ENCODE assay signal across 20 mouse cellular contexts in genomic region chr9:72703142-72703541, GRCm38 (mm10). TPM values are rescaled to one million over a fixed set of nuclear protein-coding genes. Genes with fewer than 3 reads are reported as not detected.
DNase-seq lines count a peak whose midpoint lies in the region; ATAC-seq and TF ChIP-seq lines count a peak whose summit lies in the region.
"Had no signal": no experiment of that assay in that cellular context is flagged by ENCODE, and none has a peak within 500 bp of the region (broad histone marks: within the 10 kb centered on the region; RNA-seq: fewer than 3 reads in every experiment).

No protein-coding gene starts in this region.

- H3K4me1 ChIP-seq in forebrain, embryonic 11.5 days (replicated peaks; ENCODE audit: control insufficient read depth, insufficient read depth, low read length) = no peaks in the 10 kb centered on the region
- H3K4me1 ChIP-seq in forebrain, embryonic 10.5 days = peaks cover 4% of the 10 kb centered on the region; the same call in 1 of the 2 replicates
- peaks cover 5% of the 10 kb centered on the region; the same call in 1 of the 2 replicates for H3K4me1 ChIP-seq in hindbrain, embryonic 10.5 days (replicated peaks)

- peak; percentile 35 for DNase-seq in forebrain, embryonic 11.5 days (ENCODE audit: low spot score)
- no peak for DNase-seq in forebrain, embryonic 10.5 days (ENCODE audit: extremely low spot score, low spot score)
- peak; percentile 58 for DNase-seq in heart, adult 11 months
- DNase-seq in heart, adult 18-20 months = no peak
- no peak for DNase-seq in hindbrain, embryonic 10.5 days (ENCODE audit: low spot score)
- DNase-seq: adrenal gland, postnatal 25 days; B cell, adult 2 months; cerebellum, adult 11 months; cerebellum, adult 18-20 months; cerebellum, adult 8-10 months; cerebellum, adult 9-11 months; cerebellum, postnatal 14 days; cerebellum, postnatal 36 days; embryo, embryonic 11 days; forebrain, postnatal 0 days had no signal

- no peak overlapping the region for H3K4me3 ChIP-seq in forebrain, embryonic 11.5 days (ENCODE audit: low read depth, low read length)
- no peak overlapping the region for H3K4me3 ChIP-seq in forebrain, embryonic 10.5 days
- no peak overlapping the region for H3K4me3 ChIP-seq in myocyte
- H3K4me3 ChIP-seq in hindbrain, embryonic 10.5 days = no peak overlapping the region
- H3K4me3 ChIP-seq: embryonic facial prominence, embryonic 13.5 days; embryonic facial prominence, embryonic 15.5 days; forebrain, embryonic 13.5 days; forebrain, embryonic 15.5 days had no signal

- no peak overlapping the region for H3K9ac ChIP-seq in forebrain, embryonic 11.5 days (ENCODE audit: low read length)
- H3K9ac ChIP-seq: embryonic facial prominence, embryonic 13.5 days; embryonic facial prominence, embryonic 15.5 days; forebrain, embryonic 13.5 days; forebrain, embryonic 15.5 days; forebrain, postnatal 0 days had no signal

- no peak overlapping the region for H3K27ac ChIP-seq in forebrain, embryonic 11.5 days (ENCODE audit: low read depth, low read length)
- H3K27ac ChIP-seq in forebrain, embryonic 10.5 days = no peak overlapping the region
- no peak overlapping the region for H3K27ac ChIP-seq in hindbrain, embryonic 10.5 days
- H3K27ac ChIP-seq: embryonic facial prominence, embryonic 13.5 days; embryonic facial prominence, embryonic 15.5 days; forebrain, embryonic 13.5 days; forebrain, embryonic 15.5 days had no signal

- no peak for TF ChIP-seq POLR2A in myocyte (IDR thresholded peaks at IDR 0.05; ENCODE audit: insufficient read length, low read depth)

- H3ac ChIP-seq in myocyte (ENCODE audit: control insufficient read depth, insufficient read length) = no peak overlapping the region

- H3K9me3 ChIP-seq in forebrain, embryonic 11.5 days (ENCODE audit: control insufficient read depth, low read length) = no peaks in the 10 kb centered on the region
- no peaks in the 10 kb centered on the region for H3K9me3 ChIP-seq in forebrain, embryonic 10.5 days
- no peaks in the 10 kb centered on the region for H3K9me3 ChIP-seq in hindbrain, embryonic 10.5 days
- H3K9me3 ChIP-seq: embryonic facial prominence, embryonic 13.5 days; embryonic facial prominence, embryonic 15.5 days; forebrain, embryonic 13.5 days; forebrain, embryonic 15.5 days had no signal

- 93% methylated on average over 4 of the region's 4 CpGs for WGBS in forebrain, embryonic 11.5 days
- 99% methylated on average over 4 of the region's 4 CpGs for WGBS in forebrain, embryonic 10.5 days
- WGBS in hindbrain, embryonic 10.5 days = 95% methylated on average over 4 of the region's 4 CpGs

- H3K36me3 ChIP-seq in forebrain, embryonic 11.5 days (ENCODE audit: control insufficient read depth, insufficient read depth, low read length) = peaks cover 14% of the 10 kb centered on the region; the same call in 1 of the 2 replicates
- H3K36me3 ChIP-seq in forebrain, embryonic 10.5 days (replicated peaks) = peaks cover 100% of the 10 kb centered on the region
- H3K36me3 ChIP-seq in myocyte (ENCODE audit: control insufficient read depth, insufficient read depth) = peaks cover 19% of the 10 kb centered on the region
- peaks cover 100% of the 10 kb centered on the region for H3K36me3 ChIP-seq in hindbrain, embryonic 10.5 days

- H3K4me2 ChIP-seq in forebrain, embryonic 11.5 days (ENCODE audit: low read depth, low read length, severe bottlenecking) = no peak overlapping the region
- peak overlapping the region; percentile 16 for H3K4me2 ChIP-seq in myocyte (ENCODE audit: low read depth)
- H3K4me2 ChIP-seq: embryonic facial prominence, embryonic 13.5 days; embryonic facial prominence, embryonic 15.5 days; forebrain, embryonic 13.5 days; forebrain, embryonic 15.5 days had no signal

- no peak for ATAC-seq in forebrain, embryonic 11.5 days (replicated peaks; ENCODE audit: low FRiP score)
- ATAC-seq: forebrain, embryonic 13.5 days; forebrain, embryonic 15.5 days; forebrain, postnatal 0 days had no signal

- H3K27me3 ChIP-seq in forebrain, embryonic 11.5 days (ENCODE audit: control insufficient read depth, insufficient read depth, low read length) = no peaks in the 10 kb centered on the region
- H3K27me3 ChIP-seq in forebrain, embryonic 10.5 days (ENCODE audit: poor library complexity, severe bottlenecking) = no peaks in the 10 kb centered on the region
- no peaks in the 10 kb centered on the region for H3K27me3 ChIP-seq in myocyte (ENCODE audit: control insufficient read depth, insufficient read depth, insufficient read length)
- no peaks in the 10 kb centered on the region for H3K27me3 ChIP-seq in hindbrain, embryonic 10.5 days (ENCODE audit: insufficient read depth, poor library complexity, severe bottlenecking)
- H3K27me3 ChIP-seq: embryonic facial prominence, embryonic 13.5 days; embryonic facial prominence, embryonic 15.5 days; forebrain, embryonic 13.5 days; forebrain, embryonic 15.5 days had no signal

- H3K79me2 ChIP-seq in myocyte (ENCODE audit: control insufficient read depth, insufficient read depth) = peaks cover 76% of the 10 kb centered on the region

TF ChIP-seq in myocyte, 11 proteins besides CTCF, POLR2A, EP300 and RAD21:
- TF ChIP-seq USF1 (IDR thresholded peaks at IDR 0.05; ENCODE audit: low read depth) = no peak
- no peak for TF ChIP-seq MYOD1 (IDR thresholded peaks at IDR 0.05; ENCODE audit: control insufficient read depth in 1 of 3, insufficient read length in 2 of 3, low read depth in 2 of 3)
- TF ChIP-seq REST (IDR thresholded peaks at IDR 0.05; ENCODE audit: insufficient read depth, insufficient read length) = no peak
- TF ChIP-seq MAX (IDR thresholded peaks at IDR 0.05; ENCODE audit: low read depth) = no peak
- TF ChIP-seq POLR2AphosphoS2 (IDR thresholded peaks at IDR 0.05; ENCODE audit: insufficient read length, low read depth) = no peak
- no peak for TF ChIP-seq E2F4 (IDR thresholded peaks at IDR 0.05; ENCODE audit: insufficient read depth)
- no peak for TF ChIP-seq TCF12 (IDR thresholded peaks at IDR 0.05; ENCODE audit: insufficient read depth, poor library complexity, severe bottlenecking)
- no peak for TF ChIP-seq MYOG (IDR thresholded peaks at IDR 0.05; ENCODE audit: control insufficient read depth in 1 of 3, insufficient read depth in 1 of 3, insufficient read length in 2 of 3, low read depth in 2 of 3)

RNA-seq across cellular contexts. Expression of gene Nedd4, which starts 41.0 kb away (rescaled TPM):
- polyA plus RNA-seq in forebrain, embryonic 11.5 days (2014; fragmentation: Nextera tagmentation; extraction: Ambion mirVana) = 781 and 793 TPM in 2 replicates
- polyA plus RNA-seq in forebrain, embryonic 10.5 days (2016; fragmentation: Nextera tagmentation; extraction: Ambion mirVana) = 634 and 643 TPM in 2 replicates
- 100 to 1,000 TPM; 343 to 345 TPM for total RNA-seq in heart, adult 18-20 months (2021)
- polyA plus RNA-seq in myocyte (2012; fragmentation: generic; extraction: Trizol) = 195 TPM
- polyA plus RNA-seq in hindbrain, embryonic 10.5 days (2016; fragmentation: Nextera tagmentation; extraction: Ambion mirVana) = 556 and 636 TPM in 2 replicates

Comparison
In these comparisons a context has a peak if more than half of its experiments do, and no peak if none do; other contexts are left out.
1. DNase-seq: peak in forebrain, embryonic 11.5 days (single experiment) and heart, adult 11 months (single experiment); none in forebrain, embryonic 10.5 days (single experiment), heart, adult 18-20 months (0 of 2) and hindbrain, embryonic 10.5 days (single experiment).